Mouse (Mus musculus): Measurements from ENCODE around the gene Filip1l. TPM values are rescaled to one million over a fixed set of nuclear protein-coding genes. Genes with fewer than 3 reads are reported as not detected.

The Filip1l gene
- 29.0 and 29.2 TPM in 2 replicates for polyA plus RNA-seq (2014; fragmentation: Nextera tagmentation; extraction: Ambion mirVana)

- Histone ChIP-seq H3K4me2 (no peak within 1 kb of the TSS), H3K27ac (ENCODE audit: low read depth) (no peak within 1 kb of the TSS), H3K9me3 (ENCODE audit: low read depth, low read length) (no peaks in the 10 kb centered on the region), H3K4me3 (ENCODE audit: low read depth, low read length) (no peak within 1 kb of the TSS), H3K27me3 (ENCODE audit: insufficient read depth, low read length) (no peaks in the 10 kb centered on the region), H3K4me1 (ENCODE audit: insufficient read depth) (no peaks in the 10 kb centered on the region), H3K36me3 (ENCODE audit: insufficient read depth) (no peaks in the 10 kb centered on the region), H3K9ac (no peak within 1 kb of the TSS)
- WGBS = 54% methylated on average over 6 of the region's 6 CpGs
- ATAC-seq (ENCODE audit: insufficient read depth) (no peak), DNase-seq (no peak)
- no peak for TF ChIP-seq CTCF (IDR thresholded peaks at IDR 0.05; ENCODE audit: low read depth)
Observed at GRCm38 (mm10) chr16:57352751-57353150, at the start of gene Filip1l. Gene Filip1l (plus strand): TSS chr16:57353093.

- H3K36me3 ChIP-seq (ENCODE audit: insufficient read depth) = no peaks in the 10 kb centered on the region
- TF ChIP-seq CTCF (IDR thresholded peaks at IDR 0.05; ENCODE audit: low read depth) = no peak
- H3K4me3 ChIP-seq (ENCODE audit: low read depth, low read length) = no peak overlapping the region
- H3K4me1 ChIP-seq (ENCODE audit: insufficient read depth) = no peaks in the 10 kb centered on the region
- H3K9ac ChIP-seq = no peak overlapping the region
- DNase-seq = no peak
- no peak overlapping the region for H3K27ac ChIP-seq (ENCODE audit: low read depth)
- H3K4me2 ChIP-seq = no peak overlapping the region
- 34% methylated on average over 19 of the region's 19 CpGs for WGBS
- no peaks in the 10 kb centered on the region for H3K27me3 ChIP-seq (ENCODE audit: insufficient read depth, low read length)
- no peak for ATAC-seq (ENCODE audit: insufficient read depth)
- no peaks in the 10 kb centered on the region for H3K9me3 ChIP-seq (ENCODE audit: low read depth, low read length)
Observed at GRCm38 (mm10) chr16:57303716-57304115, 49.2 kb upstream of the Filip1l start.

- no peaks in the 10 kb centered on the region for H3K4me1 ChIP-seq (ENCODE audit: insufficient read depth)
- no peak overlapping the region for H3K4me2 ChIP-seq
- H3K9ac ChIP-seq = no peak overlapping the region
- no peak overlapping the region for H3K27ac ChIP-seq (ENCODE audit: low read depth)
- no peaks in the 10 kb centered on the region for H3K36me3 ChIP-seq (ENCODE audit: insufficient read depth)
- DNase-seq (no peak), ATAC-seq (ENCODE audit: insufficient read depth) (no peak)
- H3K4me3 ChIP-seq (ENCODE audit: low read depth, low read length) = no peak overlapping the region
- no peaks in the 10 kb centered on the region for H3K9me3 ChIP-seq (ENCODE audit: low read depth, low read length)
- H3K27me3 ChIP-seq (ENCODE audit: insufficient read depth, low read length) = no peaks in the 10 kb centered on the region
- WGBS = 72% methylated on average over 6 of the region's 6 CpGs
- no peak for TF ChIP-seq CTCF (IDR thresholded peaks at IDR 0.05; ENCODE audit: low read depth)
Observed at GRCm38 (mm10) chr16:57305463-57305862, 47.4 kb upstream of the Filip1l start.

GRCm38 (mm10) chr16:57312130-57312529 lies 40.8 kb upstream of the Filip1l start:
- Histone ChIP-seq H3K36me3 (ENCODE audit: insufficient read depth) (no peaks in the 10 kb centered on the region), H3K9me3 (ENCODE audit: low read depth, low read length) (no peaks in the 10 kb centered on the region), H3K9ac (no peak overlapping the region), H3K27ac (ENCODE audit: low read depth) (no peak overlapping the region), H3K27me3 (ENCODE audit: insufficient read depth, low read length) (no peaks in the 10 kb centered on the region), H3K4me1 (ENCODE audit: insufficient read depth) (no peaks in the 10 kb centered on the region), H3K4me2 (no peak overlapping the region), H3K4me3 (ENCODE audit: low read depth, low read length) (no peak overlapping the region)
- TF ChIP-seq CTCF (IDR thresholded peaks at IDR 0.05; ENCODE audit: low read depth) = no peak
- ATAC-seq (ENCODE audit: insufficient read depth) = no peak
- no peak for DNase-seq
- WGBS = 83% methylated on average over 2 of the region's 2 CpGs

- Histone ChIP-seq H3K36me3 (ENCODE audit: insufficient read depth) (no peaks in the 10 kb centered on the region), H3K4me1 (ENCODE audit: insufficient read depth) (no peaks in the 10 kb centered on the region), H3K9ac (no peak overlapping the region), H3K4me2 (no peak overlapping the region), H3K4me3 (ENCODE audit: low read depth, low read length) (no peak overlapping the region), H3K9me3 (ENCODE audit: low read depth, low read length) (no peaks in the 10 kb centered on the region), H3K27me3 (ENCODE audit: insufficient read depth, low read length) (no peaks in the 10 kb centered on the region), H3K27ac (ENCODE audit: low read depth) (no peak overlapping the region)
- DNase-seq (peak; percentile 31), ATAC-seq (ENCODE audit: insufficient read depth) (0 out of 2 replicates have a peak, but pooled peaks have one; percentile 52)
- 72% methylated on average over 3 of the region's 3 CpGs for WGBS
- no peak for TF ChIP-seq CTCF (IDR thresholded peaks at IDR 0.05; ENCODE audit: low read depth)
Observed at GRCm38 (mm10) chr16:57313487-57313886, 39.4 kb upstream of the Filip1l start.

GRCm38 (mm10) chr16:57314236-57314635 lies 38.7 kb upstream of the Filip1l start:
- TF ChIP-seq CTCF (IDR thresholded peaks at IDR 0.05; ENCODE audit: low read depth) = no peak

DNA sequence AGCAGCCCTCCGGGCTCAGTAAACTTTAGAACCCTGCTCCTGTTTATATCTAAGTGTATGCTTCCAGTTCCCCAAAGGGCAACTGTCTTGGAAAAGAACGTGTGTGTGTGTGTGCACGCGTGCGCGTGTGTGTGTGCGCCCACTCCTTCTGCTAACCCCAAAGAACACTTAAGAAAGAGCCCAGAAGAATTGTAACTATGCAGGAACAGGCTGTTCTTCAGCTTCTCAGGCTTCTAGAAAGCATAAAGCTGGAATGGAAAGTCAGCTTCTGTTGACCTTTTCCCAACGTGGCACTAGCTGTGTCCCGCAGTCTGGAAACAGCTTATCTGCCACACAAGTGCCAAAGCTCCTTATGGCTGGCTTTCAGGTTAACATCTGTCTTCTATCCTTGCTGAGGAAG lies 37.9 kb upstream of the Filip1l start:
- H3K4me1 ChIP-seq (ENCODE audit: insufficient read depth) = no peaks in the 10 kb centered on the region; the same call in 1 of the 2 replicates
- no peaks in the 10 kb centered on the region for H3K27me3 ChIP-seq (ENCODE audit: insufficient read depth, low read length)
- H3K36me3 ChIP-seq (ENCODE audit: insufficient read depth) = no peaks in the 10 kb centered on the region
- no peak overlapping the region for H3K4me3 ChIP-seq (ENCODE audit: low read depth, low read length)
- DNase-seq (no peak), ATAC-seq (ENCODE audit: insufficient read depth) (no peak)
- WGBS = 79% methylated on average over 9 of the region's 9 CpGs
- TF ChIP-seq CTCF (IDR thresholded peaks at IDR 0.05; ENCODE audit: low read depth) = no peak
- no peak overlapping the region for H3K4me2 ChIP-seq
- H3K9me3 ChIP-seq (ENCODE audit: low read depth, low read length) = no peaks in the 10 kb centered on the region
- no peak overlapping the region for H3K27ac ChIP-seq (ENCODE audit: low read depth)
- H3K9ac ChIP-seq = no peak overlapping the region

More at GRCm38 (mm10) chr16:57314236-57314635, 38.7 kb upstream of the Filip1l start:
- no peak overlapping the region for H3K27ac ChIP-seq (ENCODE audit: low read depth)
- H3K27me3 ChIP-seq (ENCODE audit: insufficient read depth, low read length) = no peaks in the 10 kb centered on the region
- ATAC-seq (ENCODE audit: insufficient read depth) (no peak), DNase-seq (no peak)
- H3K36me3 ChIP-seq (ENCODE audit: insufficient read depth) = no peaks in the 10 kb centered on the region
- no peak overlapping the region for H3K4me3 ChIP-seq (ENCODE audit: low read depth, low read length)
- 87% methylated on average over 3 of the region's 3 CpGs for WGBS
- H3K9ac ChIP-seq = no peak overlapping the region
- no peaks in the 10 kb centered on the region for H3K4me1 ChIP-seq (ENCODE audit: insufficient read depth)
- no peak overlapping the region for H3K4me2 ChIP-seq
- no peaks in the 10 kb centered on the region for H3K9me3 ChIP-seq (ENCODE audit: low read depth, low read length)

DNA sequence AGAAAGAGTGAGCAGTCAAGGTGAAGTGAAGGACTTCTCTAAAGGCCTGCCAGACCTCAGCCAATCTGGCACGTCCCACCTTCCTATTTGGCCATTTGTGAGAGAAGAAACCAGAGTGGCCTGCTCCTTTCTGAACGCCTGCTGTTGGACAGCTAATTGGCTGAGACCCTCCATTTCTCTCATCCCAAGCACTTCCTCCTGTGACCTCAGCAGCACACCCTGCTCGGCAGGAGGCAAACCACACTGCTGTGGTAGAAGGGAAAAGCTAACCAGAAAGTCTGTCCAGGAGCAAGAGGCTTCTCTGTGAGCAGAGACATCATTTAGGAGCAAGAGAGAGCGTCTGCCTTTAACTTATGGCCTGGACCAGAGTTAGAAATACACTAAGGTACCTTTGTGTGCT lies 35.8 kb upstream of the Filip1l start:
- H3K4me3 ChIP-seq (ENCODE audit: low read depth, low read length) = no peak overlapping the region
- TF ChIP-seq CTCF (IDR thresholded peaks at IDR 0.05; ENCODE audit: low read depth) = no peak
- H3K4me2 ChIP-seq = no peak overlapping the region
- WGBS = 57% methylated on average over 4 of the region's 4 CpGs
- no peaks in the 10 kb centered on the region for H3K36me3 ChIP-seq (ENCODE audit: insufficient read depth)
- H3K9me3 ChIP-seq (ENCODE audit: low read depth, low read length) = no peaks in the 10 kb centered on the region
- H3K9ac ChIP-seq = no peak overlapping the region
- no peaks in the 10 kb centered on the region for H3K27me3 ChIP-seq (ENCODE audit: insufficient read depth, low read length)
- DNase-seq = no peak
- no peak for ATAC-seq (ENCODE audit: insufficient read depth)
- H3K4me1 ChIP-seq (ENCODE audit: insufficient read depth) = no peaks in the 10 kb centered on the region; the same call in 1 of the 2 replicates
- no peak overlapping the region for H3K27ac ChIP-seq (ENCODE audit: low read depth)
